Mouse (Mus musculus): Measurements from ENCODE around the gene Ubxn11. TPM values are rescaled to one million over a fixed set of nuclear protein-coding genes. Genes with fewer than 3 reads are reported as not detected.
A peak's percentile ranks its signal among the peaks of the same experiment; 100 is the strongest.
"Not testable (repeated sequence)": the region's sequence is repeated elsewhere in the genome, so short reads cannot be mapped to it uniquely, and the experiment has no call there.

The Ubxn11 gene
- total RNA-seq, 2 experiments from 2014 or later = 4.5 TPM; not detected in 1

DNA sequence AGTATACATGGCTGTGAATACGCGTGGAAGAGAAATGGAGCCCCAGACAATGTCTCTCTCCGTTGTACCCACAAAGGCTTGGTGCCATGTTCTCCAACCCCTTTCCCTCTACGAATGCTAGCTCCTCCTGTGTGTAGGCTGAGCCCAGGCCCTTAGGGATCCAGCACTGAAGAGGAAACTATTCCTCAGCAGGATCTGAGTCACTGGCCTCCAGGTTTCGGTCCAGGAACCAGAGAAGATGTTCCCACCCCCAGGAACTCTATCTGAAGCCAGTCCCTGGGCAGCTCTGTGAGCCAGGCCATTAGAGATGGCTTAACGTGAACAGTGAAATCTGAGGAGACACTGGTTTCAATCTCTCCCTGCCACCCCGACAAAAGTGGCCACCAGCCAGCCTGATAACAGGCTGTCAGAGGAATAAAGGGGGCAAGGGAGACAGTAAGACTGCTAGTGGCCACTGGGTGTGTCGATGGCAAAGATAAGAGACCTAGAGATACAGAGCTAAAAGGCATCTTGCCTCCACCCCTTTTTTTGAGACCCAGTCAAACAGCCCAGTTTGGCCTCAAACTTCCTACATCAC is 30.2 kb downstream of the Ubxn11 start:
- no peak for ATAC-seq (replicated peaks; ENCODE audit: low FRiP score, poor library complexity, severe bottlenecking)

DNA sequence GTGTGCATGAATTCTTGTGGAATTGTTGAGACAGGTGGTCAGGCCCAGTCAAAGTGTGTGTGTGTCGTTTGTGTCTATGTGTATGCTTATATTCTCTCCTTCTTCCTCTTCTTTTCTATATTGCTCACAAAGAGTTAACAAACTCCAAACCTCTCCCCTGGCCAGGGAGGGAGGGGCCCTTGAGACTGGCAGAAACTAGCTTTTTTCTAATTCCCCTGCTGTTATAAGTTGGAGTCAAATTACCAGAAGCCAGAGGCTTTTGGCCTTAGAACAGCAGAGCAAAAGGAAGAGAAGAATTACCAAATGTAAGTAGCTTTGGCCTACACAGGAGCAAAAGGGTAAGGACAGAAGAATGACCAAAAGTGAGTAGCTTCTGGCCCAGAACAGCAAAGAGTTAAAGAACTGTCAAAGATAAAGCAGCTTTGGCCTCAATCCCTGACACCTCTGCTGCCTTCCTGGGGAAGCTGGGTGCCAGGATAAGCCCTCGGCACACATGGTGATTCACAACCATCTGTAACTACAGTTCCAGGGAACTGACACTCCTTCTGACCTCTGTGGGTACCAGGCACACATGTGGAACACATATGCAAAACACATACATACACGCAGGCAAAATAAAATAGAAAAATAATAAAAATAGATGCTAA is 34.0 kb downstream of the Ubxn11 start:
- no peak for ATAC-seq (replicated peaks; ENCODE audit: low FRiP score, poor library complexity, severe bottlenecking)

DNA sequence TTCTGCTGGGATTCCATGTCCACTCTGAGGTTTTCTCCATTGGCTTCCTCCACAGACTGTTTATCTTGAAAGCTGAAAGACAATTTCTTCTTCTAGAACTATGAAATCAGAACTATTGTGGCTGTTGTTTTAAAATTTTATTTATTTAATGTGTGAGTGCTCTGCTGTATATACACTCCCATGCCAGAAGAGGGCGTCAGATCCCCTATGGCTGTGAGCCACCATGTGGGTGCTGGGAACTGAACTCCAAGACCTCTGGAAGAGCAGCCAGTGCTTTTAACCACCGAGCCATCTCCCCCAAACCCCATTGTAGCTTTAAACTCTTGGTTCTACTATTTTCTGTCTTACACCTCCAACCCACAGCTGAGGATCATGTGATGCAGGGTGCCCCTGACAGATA is 36.5 kb downstream of the Ubxn11 start:
- ATAC-seq (replicated peaks; ENCODE audit: low FRiP score, poor library complexity, severe bottlenecking) = no peak

DNA sequence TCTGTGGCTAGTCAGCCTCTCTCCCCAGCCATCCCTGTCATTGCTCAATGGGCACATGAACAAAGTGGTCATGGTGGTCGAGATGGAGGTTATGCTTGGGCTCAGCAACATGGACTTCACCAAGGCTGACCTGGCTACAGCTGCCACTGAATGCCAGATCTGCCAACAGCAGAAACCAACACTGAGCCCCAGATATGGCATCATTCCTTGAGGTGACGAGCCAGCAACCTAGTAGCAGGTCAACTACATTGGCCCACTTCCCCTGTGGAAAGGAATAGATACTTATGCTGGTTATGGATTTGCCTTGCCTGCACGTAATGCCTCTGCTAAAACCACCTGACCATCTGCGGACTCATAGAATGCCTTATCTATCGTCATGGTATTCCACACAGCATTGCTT is 41.9 kb downstream of the Ubxn11 start:
- not testable (repeated sequence) for ATAC-seq (replicated peaks; ENCODE audit: low FRiP score, poor library complexity, severe bottlenecking)

DNA sequence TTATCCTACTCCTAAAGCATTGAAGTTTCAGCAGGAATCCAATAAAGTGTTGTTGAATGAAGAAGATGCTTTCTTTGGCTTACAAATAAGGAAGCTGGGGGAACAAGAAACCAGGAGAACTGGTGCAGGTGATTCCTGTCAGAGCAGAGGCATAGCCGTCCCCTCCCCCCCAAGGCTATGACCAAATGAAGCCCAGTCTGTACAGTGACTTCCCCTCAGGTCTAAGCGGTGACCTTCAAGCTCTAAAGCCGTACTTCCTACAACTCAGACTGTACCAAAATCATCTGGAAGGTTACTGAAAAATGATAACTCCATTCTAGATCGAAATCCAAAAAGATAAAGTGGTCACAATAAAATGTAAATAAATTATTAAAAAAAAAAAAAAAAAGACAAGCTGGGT is 47.0 kb downstream of the Ubxn11 start:
- ATAC-seq (replicated peaks; ENCODE audit: low FRiP score, poor library complexity, severe bottlenecking) = no peak

DNA sequence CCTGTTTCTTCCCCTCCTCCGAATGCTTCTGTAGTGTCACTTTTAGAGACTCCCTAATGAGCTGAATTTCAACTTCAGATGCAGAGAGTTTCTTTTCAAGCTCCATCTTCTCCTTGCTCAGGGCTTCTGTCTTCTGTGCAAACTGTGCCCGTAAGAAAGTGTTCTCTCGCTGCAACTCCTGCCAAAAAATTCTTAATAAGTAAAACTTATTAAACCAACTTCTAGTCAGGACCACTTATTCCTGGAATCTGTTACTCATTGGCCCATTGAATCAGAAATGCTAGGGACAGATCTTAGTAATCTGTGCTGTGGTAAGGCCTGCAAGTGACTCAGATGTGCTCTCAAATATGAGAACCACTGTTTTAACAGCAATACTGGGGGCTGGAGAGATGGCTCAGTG is 49.7 kb downstream of the Ubxn11 start:
- ATAC-seq (replicated peaks; ENCODE audit: low FRiP score, poor library complexity, severe bottlenecking) = no peak

DNA sequence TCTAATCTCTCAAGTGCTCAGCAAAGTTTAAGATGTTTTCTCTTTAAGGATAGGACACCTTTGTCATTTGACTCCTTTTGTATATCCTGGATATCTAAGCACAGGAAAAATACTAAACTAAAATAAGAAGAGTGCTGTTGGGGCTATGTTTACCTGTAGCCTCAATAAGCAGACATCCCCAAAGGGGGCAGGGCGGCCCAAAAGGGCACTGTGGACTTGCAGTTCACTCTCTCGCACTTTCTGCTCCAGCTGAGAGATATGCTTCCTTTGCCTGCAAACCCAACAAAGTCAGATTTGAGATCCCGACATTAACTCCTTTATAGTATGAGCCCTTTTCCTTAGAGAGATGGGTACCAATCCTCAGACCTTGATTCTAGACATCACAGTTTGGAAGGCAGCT is 51.3 kb downstream of the Ubxn11 start:
- no peak for ATAC-seq (replicated peaks; ENCODE audit: low FRiP score, poor library complexity, severe bottlenecking)

DNA sequence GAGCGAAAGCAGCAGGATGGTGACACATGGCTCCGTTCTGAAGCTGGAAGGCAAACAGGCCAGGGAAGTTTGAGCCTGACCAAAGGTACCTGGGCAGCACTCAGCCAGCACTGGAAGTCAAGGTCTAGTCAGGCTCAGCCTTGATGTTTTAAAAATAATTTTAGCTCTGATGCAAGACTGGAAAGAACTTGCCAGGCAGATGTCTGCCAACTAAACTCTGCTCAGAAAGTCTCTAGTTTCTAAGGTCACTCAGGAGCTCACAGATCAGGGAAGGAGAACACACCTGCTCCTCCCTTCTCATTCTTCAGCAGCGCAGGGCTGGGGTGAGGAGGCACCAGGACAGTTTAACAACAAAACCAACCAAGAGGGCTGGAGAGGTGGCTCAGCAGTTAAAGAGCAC is 52.0 kb downstream of the Ubxn11 start:
- no peak for ATAC-seq (replicated peaks; ENCODE audit: low FRiP score, poor library complexity, severe bottlenecking)

DNA sequence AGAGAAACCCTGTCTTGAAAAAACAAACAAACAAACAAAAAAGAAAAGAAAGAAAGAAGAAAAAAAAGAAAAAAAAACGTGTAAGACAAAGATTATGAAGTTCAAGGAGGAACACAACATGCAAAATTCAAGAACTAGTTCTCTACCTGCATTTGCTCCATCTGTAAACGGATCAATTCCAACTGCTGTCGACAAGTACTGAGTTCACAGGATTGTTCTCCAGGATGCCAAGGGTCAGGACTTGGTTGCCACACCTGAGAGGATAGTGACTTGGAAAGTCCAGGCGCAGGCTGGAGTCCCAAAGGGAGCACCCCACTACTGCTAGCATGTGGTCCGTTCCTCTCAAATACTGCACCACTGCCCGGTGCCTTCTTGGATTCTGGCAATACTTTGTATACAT is 53.2 kb downstream of the Ubxn11 start:
- ATAC-seq (replicated peaks; ENCODE audit: low FRiP score, poor library complexity, severe bottlenecking) = no peak

DNA sequence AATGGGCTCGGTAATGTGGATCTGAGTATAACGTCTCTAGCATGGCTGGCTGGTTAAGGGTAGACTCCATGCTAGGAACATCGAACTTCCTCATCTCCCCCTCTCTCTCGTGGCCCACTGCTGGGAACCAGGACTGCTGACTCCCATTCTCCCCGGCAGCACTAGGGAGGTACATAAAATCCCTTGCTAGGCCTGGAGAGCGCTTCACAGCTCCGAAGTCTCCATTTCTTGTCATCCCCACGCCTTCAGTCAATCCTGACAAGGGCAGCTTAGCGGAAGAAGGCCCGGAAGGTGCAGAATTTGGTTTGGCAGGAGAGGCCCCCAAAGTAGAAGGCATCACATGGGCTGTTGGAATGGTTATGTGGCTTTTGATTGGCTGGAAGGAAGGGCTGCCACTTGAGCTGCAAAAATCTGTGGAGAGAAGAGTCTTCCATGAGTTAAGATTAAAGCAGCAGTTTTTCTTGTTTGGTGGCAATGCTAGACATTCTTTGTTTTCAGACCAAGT is 53.6 kb downstream of the Ubxn11 start:
- no peak for ATAC-seq (replicated peaks; ENCODE audit: low FRiP score, poor library complexity, severe bottlenecking)

DNA sequence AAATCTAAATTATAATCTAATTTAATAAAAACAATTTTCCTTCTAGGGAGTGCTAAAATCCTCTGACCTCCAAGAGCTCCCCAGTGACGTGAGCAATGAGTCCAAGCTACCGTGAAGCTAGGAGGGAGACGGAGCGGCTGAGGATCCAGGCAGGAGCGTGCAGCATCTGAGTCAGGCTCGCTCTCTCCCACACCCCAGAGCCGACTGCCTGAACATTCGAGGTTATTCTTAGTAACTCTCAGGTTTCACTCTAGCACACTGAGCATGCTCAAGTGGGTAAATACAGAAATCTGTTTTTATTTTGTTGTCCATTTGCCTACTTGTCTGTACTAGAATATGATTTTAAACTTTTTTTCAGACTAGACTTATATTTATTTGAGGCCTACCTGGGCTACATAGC is 54.4 kb downstream of the Ubxn11 start:
- ATAC-seq (replicated peaks; ENCODE audit: low FRiP score, poor library complexity, severe bottlenecking) = no peak

DNA sequence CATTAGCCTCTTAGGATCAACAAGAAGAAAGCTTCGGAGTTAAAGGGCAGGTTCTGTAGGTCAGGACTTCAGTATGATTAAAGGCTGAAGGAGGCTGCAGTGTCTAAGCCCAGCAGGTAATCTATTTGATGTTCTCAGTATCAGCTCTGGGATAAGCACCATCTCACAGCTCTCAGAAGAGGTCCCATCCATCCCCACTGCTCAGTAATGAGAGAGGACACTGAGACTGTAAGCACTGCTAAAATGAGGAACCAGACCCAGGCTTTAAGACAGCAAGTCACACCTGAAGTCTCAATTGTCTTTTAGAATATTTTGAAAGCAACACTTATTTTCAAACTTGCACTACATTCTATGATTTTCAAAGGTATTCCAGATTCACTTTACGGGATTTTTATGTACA is 55.2 kb downstream of the Ubxn11 start:
- ATAC-seq (replicated peaks; ENCODE audit: low FRiP score, poor library complexity, severe bottlenecking) = no peak

DNA sequence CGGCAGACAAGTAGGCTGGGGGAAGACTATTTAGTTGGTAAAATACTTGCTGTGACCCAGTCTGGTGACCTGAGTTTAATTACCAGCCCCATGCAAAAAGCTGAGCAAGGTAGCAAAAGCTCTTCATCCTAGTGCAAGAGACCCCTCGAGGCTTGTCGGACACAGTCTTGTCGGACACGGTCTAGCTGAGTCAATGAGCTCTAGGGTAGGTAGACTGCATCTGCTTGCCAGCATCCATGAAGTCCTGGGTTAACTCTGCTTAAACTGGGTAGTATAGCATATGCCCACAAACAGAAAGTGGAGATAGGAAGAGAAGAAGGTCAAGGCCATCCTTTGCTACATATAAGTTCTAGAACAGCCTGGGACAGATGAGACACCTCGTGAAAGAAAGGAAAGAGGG is 56.4 kb downstream of the Ubxn11 start:
- ATAC-seq (replicated peaks; ENCODE audit: low FRiP score, poor library complexity, severe bottlenecking) = no peak

DNA sequence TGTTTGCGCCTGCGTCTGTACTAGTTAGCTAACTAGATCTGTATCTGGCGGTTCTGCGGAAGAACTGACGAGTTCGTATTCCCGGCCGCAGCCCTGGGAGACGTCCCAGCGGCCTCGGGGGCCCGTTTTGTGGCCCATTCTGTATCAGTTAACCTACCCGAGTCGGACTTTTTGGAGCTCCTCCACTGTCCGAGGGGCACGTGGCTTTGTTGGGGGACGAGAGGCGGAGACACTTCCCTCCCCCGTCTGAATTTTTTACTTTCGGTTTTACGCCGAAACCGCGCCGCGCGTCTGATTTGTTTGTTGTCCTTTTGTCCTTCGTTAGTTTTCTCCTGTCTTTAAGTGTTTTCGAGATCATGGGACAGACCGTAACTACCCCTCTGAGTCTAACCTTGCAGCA is 57.7 kb downstream of the Ubxn11 start:
- ATAC-seq (replicated peaks; ENCODE audit: low FRiP score, poor library complexity, severe bottlenecking) = not testable (repeated sequence)

DNA sequence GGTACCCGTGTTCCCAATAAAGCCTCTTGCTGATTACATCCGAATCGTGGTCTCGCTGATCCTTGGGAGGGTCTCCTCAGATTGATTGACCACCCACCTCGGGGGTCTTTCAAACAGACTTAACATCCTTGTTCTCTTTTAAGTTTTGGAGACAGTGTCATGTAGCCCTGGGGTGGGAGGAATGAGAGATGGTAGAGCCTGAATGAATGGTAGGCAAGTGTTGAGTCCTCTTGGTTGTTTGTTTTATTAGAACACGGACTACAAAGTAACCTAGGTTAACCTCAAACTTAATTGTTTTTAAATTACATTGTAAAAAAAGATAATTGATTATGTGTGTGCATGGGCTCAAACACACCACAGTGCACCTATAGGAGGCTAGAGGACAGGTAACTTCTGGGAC is 62.2 kb downstream of the Ubxn11 start:
- ATAC-seq (replicated peaks; ENCODE audit: low FRiP score, poor library complexity, severe bottlenecking) = no peak

DNA sequence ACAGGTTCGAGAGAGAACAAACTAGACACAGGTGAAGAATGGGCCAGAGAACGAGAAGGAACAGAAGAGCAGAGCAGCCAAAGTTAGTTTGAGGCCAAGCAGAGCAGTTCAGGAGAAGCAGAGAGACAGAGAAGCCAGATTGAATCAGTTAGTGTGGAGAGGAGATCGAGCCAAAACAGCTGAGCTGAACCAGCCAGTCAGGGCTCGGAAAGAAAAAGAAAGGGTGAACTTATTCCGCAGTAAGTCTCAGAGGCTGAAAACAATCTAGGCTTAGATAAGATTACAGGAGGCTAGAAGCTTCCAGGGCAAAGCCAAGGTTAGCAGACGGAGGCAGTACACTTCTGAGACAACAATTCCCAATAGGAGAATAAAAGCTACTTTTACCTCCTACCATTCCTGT is 62.7 kb downstream of the Ubxn11 start:
- ATAC-seq (replicated peaks; ENCODE audit: low FRiP score, poor library complexity, severe bottlenecking) = peak; percentile 67

DNA sequence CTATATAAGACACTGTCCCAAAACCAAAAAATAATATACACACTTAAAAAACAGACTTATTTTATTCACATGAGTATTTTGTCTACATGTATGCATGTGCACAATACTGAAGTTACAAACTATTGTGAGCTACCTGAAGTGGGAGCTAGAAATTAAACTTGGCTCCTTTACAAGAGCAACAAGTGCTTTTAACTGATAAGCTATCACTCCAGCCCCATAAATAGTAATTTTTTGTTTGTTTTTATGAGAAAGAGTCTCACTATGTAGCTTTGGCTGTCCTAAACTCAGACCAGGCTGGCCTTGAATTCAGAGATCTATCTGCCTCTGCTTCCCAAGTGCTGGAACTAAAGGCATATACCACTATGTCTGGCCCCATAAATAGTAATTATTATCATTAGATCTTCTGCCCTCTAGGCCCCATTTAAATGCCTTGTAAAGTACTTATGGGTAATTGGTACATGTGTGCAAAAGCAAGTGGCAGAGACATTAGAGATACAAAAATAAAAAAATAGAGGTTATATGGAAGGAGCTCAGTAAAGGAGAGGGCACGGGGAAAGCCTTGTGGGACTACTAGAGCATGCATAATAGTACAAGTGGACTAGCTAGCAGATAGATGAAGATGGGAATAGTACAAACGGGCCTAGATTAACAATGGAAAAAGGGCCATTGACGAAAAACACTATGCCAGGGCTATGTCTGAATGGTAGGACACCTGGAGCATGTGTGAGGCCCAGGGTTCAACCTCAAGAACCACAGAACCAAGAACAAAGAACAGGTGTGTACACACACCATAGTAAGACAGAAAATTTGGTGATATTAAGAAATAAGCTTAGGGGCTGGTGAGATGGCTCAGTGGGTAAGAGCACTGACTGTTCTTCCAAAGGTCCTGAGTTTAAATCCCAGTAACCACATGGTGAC is 63.4 kb downstream of the Ubxn11 start:
- ATAC-seq (replicated peaks; ENCODE audit: low FRiP score, poor library complexity, severe bottlenecking) = peak; percentile 87

DNA sequence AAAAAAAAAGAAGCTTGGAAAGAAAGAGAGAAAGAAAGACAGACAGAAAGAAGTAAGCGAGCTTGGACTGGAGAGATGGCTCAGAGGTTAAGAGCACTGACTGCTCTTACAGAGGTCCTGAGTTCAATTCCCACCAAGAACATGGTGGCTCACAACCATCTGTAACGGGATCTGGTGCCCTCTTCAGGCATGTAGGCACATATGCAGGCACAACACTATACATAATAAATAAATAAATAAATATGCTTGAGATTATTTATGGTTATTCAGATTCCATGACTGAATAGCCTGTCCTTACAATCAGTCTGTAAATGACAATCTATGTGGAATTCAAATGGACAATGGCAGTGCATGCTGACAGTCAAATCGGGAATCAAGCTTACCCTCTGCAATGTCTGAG is 64.5 kb downstream of the Ubxn11 start:
- no peak for ATAC-seq (replicated peaks; ENCODE audit: low FRiP score, poor library complexity, severe bottlenecking)

DNA sequence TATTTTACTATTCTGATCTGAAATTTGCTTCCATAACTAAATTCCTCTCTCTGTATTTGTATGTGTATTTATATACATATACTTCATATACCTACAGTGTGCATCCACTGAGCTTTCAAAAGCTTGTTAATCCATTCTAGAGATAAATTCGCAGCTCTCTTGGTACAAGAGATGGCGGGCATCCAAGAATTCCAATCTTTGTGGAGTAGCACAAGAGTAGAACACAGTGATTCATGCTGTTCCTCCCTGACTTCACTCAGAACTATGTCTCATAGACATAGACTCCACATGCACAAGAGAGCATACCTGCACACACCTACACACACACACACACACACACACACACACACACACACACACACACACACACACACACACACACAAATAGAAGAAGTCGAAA is 70.0 kb downstream of the Ubxn11 start:
- ATAC-seq (replicated peaks; ENCODE audit: low FRiP score, poor library complexity, severe bottlenecking) = no peak

Measured in erythroid progenitor cell, adult 5-6 weeks (primary cell).